Mouse (Mus musculus): Measurements from ENCODE around the gene Rgs14.

DNA sequence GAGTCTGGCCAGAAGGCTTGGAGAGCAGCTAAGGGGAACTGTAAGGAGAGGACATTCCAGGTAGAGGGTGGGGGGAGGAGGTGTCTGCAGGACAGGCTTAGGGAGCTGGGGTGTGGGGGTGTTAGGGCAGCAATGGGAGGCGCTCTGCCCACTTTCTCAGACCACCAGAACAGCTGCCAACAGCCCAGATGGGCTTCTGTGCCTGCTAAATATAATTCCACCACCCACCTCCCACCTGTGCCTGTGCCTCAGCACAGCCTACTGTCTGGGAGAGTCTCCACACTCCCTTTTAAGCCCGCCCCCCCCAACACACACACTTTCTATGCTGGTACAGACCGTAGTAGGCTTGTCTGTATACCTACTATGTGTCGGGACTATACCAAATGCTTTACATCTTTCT, 12.3 kb downstream of the Rgs14 start:
- no peak for TF ChIP-seq GATA1 (IDR thresholded peaks at IDR 0.05; ENCODE audit: low read length)
- no peak for TF ChIP-seq TAL1 (IDR thresholded peaks at IDR 0.05; ENCODE audit: low read length)
